Mouse (Mus musculus) kidney, adult 9 months (tissue): ENCODE results near the gene Exo1.

Experiments used
- DNase-seq: peaks from one replicate; pipeline ENCODE4 v3.0.0; 2022

The Exo1 gene

DNA sequence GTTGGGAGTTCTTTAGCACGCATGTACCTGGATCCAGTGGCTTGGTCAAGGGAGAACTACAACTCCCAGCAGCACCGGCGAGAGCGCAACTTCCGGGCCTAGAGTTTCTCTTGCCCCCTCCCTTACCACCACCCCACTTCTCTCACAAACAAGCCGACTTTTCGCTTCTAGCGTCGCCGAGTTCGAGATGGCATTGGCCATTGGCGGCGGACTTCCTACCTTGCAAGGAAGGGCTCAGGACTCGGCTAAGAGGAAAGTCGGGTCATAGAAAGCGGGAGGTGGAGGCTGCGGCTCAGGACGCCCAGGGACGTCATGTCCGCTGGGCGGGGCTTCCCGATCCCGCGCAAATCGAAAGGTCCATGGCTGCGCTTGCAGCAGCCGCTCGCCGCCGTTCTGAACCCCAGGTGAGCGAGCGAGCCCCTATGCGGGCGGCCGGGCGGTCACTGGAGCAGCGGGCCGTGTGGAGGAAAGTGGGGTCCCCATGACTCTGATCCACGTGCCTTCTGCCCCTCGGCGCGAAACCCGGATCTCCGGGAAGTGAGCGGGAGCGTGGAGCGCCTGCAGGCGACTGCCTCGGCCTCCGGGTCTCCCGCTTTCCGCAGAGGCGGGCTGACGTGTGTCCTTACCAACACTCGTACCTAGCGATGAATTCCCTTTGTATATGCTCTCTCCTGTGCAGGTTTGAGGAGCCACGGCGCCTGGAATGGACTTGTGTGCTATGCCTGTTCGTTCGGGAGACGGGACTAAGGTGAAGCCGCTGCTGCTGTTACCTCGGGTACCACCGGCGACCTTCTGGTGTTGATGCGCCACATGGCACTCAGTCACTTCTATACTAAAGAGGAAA lies at the start of gene Exo1:
TSS of gene Exo1 (plus strand) at position 129 of the 844 bp plus-strand sequence.
- peak; percentile 89 for DNase-seq

- DNase-seq = no peak
Observed at GRCm38 (mm10) chr1:175855515-175855914, 24.9 kb upstream of the Exo1 start.

GRCm38 (mm10) chr1:175867050-175867449 lies 13.3 kb upstream of the Exo1 start:
- DNase-seq = no peak

- DNase-seq = peak; percentile 20
Observed at GRCm38 (mm10) chr1:175867558-175867957, 12.8 kb upstream of the Exo1 start.

- no peak for DNase-seq
Observed at GRCm38 (mm10) chr1:175870716-175871115, 9.7 kb upstream of the Exo1 start.

DNA sequence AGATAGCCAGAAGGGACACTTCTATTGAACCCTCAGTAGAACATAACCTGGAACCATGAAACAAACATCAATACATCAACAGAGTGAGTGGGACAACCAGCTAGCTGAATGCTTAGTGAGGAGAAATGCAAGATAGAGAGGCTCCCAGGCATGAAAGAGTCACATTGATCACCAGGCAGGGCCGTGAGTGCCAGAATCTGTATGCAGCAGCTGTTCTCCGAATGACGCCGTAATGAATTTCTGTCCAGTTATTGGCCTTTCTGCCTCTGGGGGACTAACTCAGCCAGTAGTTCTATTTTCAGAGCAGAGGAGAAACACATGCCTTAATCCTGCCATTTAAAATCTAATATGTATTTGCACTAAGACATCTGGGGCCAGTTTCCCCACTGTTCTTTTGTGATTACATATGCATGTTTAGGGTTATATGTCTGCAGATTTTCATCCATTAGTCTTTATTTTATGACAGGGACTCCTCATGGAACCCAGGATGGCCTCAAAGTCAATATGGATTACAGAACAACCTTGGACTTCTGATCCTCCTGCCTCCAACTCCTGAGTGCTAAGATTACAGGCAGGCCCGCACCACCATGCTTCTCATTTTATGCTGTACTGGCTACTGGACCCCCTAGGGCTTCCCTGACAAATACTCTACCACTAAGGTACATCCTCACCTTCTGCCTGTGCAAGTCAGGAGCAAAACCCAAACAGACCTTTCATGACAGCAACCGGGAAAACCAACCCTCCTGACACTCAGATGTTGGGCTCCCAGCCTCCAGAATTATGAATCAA lies 8.2 kb upstream of the Exo1 start:
- DNase-seq = no peak

DNA sequence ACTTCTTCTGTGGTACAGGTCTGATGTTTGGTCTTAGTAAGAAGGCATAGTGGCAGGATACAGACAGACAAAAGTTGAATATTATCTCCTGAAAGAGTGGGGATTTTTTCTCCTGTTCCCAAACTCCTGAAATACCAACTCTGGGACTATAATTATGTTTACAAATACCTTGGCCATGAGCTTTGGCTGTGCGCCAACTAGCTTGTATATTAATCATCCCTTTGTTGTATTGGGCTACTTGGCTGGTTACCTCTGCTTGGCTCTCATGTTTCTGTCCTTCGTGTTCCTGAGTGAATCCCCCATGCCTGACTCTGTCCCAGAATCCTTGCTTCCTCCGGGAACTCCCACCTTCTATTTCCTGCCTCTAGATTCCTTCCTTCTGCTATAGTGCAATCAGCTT lies 3.0 kb downstream of the Exo1 start:
- peak; percentile 7 for DNase-seq

- DNase-seq = no peak
Observed at GRCm38 (mm10) chr1:175893263-175893662, 12.9 kb downstream of the Exo1 start.

DNA sequence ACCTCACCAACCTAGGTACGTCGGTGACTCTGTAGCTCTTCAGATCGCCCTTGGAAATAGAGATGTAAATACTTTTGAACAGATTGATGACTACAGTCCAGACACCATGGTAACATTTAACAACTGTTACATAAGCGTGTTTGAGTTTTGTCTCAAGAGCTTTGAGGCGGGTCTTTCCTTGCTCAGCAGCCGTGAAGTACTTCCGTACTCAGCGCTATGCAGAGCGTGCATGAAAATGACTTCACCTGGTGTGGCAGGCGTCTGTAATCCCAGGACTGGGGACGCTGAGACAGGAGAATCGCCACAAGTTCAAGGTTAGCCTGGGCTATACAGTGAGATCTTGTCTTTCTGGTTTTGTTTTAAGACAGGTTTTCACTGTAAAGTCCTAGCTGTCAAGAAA lies 13.3 kb downstream of the Exo1 start:
- no peak for DNase-seq

DNA sequence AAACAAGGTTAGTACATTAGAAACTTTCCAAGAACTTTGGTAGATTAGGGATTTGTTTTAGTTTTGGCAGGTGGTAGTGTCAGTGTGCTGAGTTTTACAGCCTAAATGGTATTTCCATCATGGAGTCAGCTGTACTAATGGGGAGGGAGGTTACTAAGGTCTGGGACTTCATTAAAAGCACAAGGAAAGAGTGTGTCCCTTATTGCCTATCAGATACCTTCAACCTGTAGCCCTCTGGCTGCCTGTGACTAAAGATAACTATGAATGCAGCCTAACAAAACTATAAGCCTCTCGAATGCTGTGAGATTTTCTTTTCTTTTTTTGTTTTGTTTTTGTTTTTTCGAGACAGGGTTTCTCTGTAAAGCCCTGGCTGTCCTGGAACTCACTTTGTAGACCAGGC lies 30.8 kb downstream of the Exo1 start:
- no peak for DNase-seq

DNA sequence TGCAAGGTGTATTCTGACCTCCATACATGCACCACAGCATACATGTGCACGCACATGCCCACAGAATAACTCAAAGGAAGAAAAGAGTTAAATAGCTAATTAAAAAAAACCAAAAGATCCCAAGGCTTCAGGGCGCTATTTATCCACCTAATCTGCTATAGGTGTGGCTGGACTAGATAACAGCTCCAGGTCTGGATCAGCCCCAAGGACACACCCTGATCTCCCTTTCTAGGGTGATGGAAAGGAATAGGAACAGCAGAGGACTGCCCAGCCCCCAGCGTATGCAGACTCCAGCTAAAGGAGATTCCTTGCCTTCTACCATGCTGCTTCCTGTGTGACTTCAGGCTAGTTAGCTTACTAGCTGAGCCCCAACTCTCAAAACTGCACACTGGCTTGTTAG lies 31.7 kb downstream of the Exo1 start:
- no peak for DNase-seq

DNA sequence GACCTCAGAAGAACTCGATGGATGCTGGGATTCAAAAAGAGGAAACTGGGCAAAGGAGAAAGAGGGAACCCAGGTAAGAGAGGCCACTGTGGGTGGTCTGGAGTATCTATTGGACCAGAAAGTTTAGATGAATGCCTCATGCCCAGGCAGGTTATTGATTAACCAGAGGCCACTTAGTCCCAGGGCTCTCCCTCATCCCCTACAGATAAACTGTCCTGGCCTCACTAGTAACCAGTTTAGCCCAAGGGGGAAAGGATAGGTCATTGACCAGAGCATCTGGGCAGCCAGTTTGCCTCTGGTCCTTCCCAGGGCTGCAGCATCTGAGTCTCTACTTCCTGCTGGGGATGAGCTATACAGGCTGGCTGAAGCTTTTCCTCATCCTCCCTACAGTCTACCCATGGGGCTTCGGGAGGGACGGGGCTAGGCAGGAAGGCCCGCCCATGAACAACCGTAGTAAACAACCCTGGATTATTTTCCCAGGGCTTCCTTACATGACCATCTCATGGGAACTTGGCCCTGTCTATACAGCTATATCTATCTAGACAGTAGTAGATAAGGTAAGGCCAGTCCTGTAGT lies 33.4 kb downstream of the Exo1 start:
- DNase-seq = no peak

DNA sequence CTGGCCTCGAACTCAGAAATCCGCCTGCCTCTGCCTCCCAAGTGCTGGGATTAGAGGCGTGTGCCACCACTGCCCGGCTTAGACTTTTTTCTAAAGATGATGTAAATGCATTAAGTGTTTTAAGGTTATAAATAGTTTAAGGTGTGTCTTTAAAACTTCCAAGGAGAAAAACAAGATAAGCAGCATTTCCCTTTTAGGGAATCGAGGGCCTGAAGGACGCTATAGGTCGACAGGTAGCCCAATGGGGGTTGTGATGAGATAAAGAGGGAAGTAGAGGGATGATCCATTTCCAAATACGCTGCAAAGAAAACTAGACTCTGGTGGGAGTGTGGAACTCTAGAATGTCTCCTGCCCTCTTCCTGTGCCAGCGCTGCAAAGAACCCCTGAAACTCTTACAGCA lies 39.6 kb downstream of the Exo1 start, which contains the start of gene Gm38100:
TSS of gene Gm38100 (plus strand) at position 301 of the 400 bp plus-strand sequence.
- DNase-seq = no peak

- no peak for DNase-seq
Observed at GRCm38 (mm10) chr1:175921091-175921490, 40.7 kb downstream of the Exo1 start.

- peak; percentile 72 for DNase-seq
Observed at GRCm38 (mm10) chr1:175923848-175924787, 43.7 kb downstream of the Exo1 start.

- DNase-seq = no peak
Observed at GRCm38 (mm10) chr1:175931391-175931790, 51.0 kb downstream of the Exo1 start.

GRCm38 (mm10) chr1:175936282-175936737 lies 55.9 kb downstream of the Exo1 start:
- peak; percentile 67 for DNase-seq

- DNase-seq = no peak
Observed at GRCm38 (mm10) chr1:175938731-175939130, 58.4 kb downstream of the Exo1 start.

DNA sequence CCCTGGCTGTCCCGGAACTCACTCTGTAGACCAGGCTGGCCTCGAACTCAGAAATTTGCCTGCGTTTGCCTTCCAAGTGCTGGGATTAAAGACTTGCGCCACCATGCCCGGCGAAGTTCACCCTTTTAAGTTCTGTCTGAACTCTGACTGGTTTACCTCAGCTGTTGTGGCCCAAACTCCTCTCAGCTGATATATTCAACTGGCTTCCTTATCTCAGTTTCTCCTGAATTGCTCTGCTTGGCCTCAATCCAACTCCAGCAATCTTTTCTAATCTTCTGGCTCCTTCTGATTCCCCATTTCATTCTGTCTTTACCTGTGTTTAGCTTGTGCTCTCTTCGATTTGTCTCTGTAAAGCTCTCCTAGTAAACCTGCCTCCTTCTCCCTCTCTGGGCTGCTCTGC lies 62.8 kb downstream of the Exo1 start:
- DNase-seq = no peak

DNA sequence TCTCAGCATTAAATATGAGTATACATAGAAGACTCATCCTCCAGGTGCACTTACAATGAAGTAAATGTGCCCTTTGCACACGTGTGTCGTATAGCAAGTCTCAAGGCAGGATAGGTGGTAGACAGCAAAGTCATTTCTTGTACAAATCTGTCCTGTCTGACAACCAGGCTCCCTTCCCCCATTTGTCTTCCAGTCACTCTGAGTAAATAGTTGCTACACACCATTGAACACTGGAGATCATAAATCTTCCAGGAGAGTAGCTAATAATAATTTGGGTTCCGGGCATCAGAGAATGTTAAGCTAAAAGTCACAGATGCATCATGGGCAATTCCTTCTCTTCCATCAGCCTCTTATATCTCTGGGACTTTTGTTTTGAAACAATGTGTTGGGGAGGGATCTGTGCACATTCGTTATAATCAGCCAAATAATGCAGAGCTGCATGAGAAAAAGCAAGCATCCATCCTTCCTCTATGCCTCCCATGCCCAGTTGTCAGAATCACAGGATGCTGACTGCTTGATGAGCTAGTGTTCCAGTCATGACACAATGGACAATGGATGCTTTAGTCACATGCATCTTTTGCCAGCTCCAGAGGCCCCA lies 66.4 kb downstream of the Exo1 start:
- no peak for DNase-seq

DNA sequence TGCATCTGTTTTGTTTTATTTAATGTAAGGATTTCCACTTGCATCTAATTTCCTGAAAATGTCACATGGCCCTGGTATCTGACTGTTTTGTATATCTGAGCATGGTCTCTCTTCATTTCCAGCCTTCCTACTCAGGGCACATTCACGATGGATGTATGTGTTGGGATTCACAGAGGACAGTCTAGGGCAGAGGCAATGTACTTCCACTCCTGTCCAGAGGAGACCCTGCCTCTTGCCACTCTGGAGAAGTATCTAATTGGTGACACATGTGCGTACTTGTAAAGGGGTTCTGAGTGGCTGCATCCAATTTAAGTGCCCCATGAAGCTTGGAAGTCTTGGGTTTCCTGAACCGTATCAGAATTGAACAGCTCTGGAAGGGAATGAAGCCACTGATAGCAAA lies 70.0 kb downstream of the Exo1 start:
- no peak for DNase-seq

- DNase-seq = no peak
Observed at GRCm38 (mm10) chr1:175950851-175951250, 70.5 kb downstream of the Exo1 start.
